Mouse (Mus musculus) C2C12 (cell line): ENCODE measurements at regions not wholly inside any gene's neighbourhood (a gene's known extent, or its start where the extent isn't known, plus 50 kb on each side); places are given as distances from the start of the nearest gene placed in this dataset.

Experiments
- CEBPB ChIP-seq: IDR thresholded peaks from one replicate; pipeline ENCODE4 v1.6.1; 2011; ENCODE audit warnings: low read depth, mild to moderate bottlenecking, control low read depth, moderate library complexity
- CTCF ChIP-seq: IDR thresholded peaks from one replicate; pipeline ENCODE4 v1.5.1; 2011; ENCODE audit not compliant: control insufficient read depth, insufficient read depth, insufficient read length
- FOSL1 ChIP-seq: IDR thresholded peaks from one replicate; pipeline ENCODE4 v1.8.0; 2011; ENCODE audit warnings: mild to moderate bottlenecking, low read length; ENCODE audit not compliant: poor library complexity, insufficient read depth, severe bottlenecking
- MYOD1 ChIP-seq: IDR thresholded peaks from one replicate; pipeline ENCODE4 v1.6.1; 2011; ENCODE audit warnings: low read depth; ENCODE audit not compliant: control insufficient read depth, insufficient read length
- MYOG ChIP-seq: IDR thresholded peaks from one replicate; pipeline ENCODE4 v1.6.1; 2011; ENCODE audit not compliant: control insufficient read depth, insufficient read length; ENCODE audit errors: extremely low read depth
- USF1 ChIP-seq: IDR thresholded peaks from one replicate; pipeline ENCODE4 v1.6.1; 2011; ENCODE audit warnings: low read depth, mild to moderate bottlenecking, control low read depth, moderate library complexity

DNA sequence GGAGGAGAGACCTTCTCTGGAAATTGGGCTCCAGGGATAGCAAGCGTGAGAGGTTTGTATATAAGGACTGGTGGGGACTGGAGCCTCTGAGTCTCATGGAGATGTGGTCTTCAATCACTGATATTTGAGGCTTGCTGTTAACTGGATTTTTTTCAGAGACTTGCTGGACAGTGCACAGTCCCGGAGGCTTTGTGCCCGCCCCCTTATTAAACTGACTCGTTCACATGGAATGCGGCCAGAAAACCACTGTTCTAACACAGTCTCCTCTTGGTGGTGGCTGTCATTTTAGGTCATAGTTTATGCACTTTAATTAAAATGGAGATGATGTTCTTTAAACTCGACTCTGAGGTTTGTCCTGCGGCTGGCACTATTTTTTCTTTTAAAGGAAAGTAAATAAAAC lies 378.9 kb downstream of the Nkx6-1 start:
- TF ChIP-seq CTCF = no peak
- TF ChIP-seq MYOD1 = no peak
- no peak for TF ChIP-seq USF1
- TF ChIP-seq FOSL1 = no peak
- TF ChIP-seq MYOG = no peak
- TF ChIP-seq CEBPB = no peak
